ENCODE assay signal across 12 mouse cellular contexts in the genomic region with DNA sequence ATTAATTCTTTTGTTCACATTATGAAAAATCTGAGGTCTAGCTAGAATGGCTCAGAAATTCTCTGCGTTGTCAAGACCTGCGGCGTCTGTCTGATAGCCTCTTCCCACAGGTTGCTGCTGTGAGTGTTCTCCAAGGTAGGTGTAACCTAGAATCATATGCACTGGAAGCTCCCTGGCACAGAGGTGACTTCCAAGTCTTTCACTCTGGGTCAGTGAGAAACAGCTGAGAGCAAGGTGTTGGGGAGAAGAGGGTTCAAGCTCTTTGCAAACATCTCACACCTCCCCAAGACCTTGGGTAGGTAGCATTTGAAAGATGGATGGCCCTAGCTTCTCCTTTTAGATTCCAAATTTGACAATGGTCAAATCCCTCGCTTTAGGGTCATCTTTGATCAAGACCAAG.
"Had no signal": no experiment of that assay in that cellular context is flagged by ENCODE, and none has a peak within 500 bp of the region (broad histone marks: within the 10 kb centered on the region; RNA-seq: fewer than 3 reads in every experiment).

No protein-coding gene starts in this region.

- ATAC-seq: lung, postnatal 0 days had no signal

- H3K4me3 ChIP-seq: limb, embryonic 10.5 days; liver, embryonic 15.5 days; midbrain, embryonic 13.5 days; stomach, embryonic 15.5 days had no signal

- H3K27ac ChIP-seq: limb, embryonic 10.5 days; liver, embryonic 15.5 days; midbrain, embryonic 13.5 days; stomach, embryonic 15.5 days had no signal

- H3K36me3 ChIP-seq: limb, embryonic 10.5 days; liver, embryonic 15.5 days; midbrain, embryonic 13.5 days; stomach, embryonic 15.5 days had no signal

- H3K9ac ChIP-seq: liver, embryonic 15.5 days; midbrain, embryonic 13.5 days; stomach, embryonic 15.5 days had no signal

- H3K27me3 ChIP-seq: liver, embryonic 15.5 days; midbrain, embryonic 13.5 days; stomach, embryonic 15.5 days had no signal

- H3K4me2 ChIP-seq: liver, embryonic 11.5 days; liver, embryonic 15.5 days; midbrain, embryonic 13.5 days; stomach, embryonic 15.5 days had no signal

- H3K4me1 ChIP-seq: liver, embryonic 15.5 days; stomach, embryonic 15.5 days had no signal

- DNase-seq: kidney, postnatal 25 days; lung, adult 2 months; lung, postnatal 36 days; right cerebral cortex, postnatal 14 days; thymus, adult 2 months; thymus, postnatal 25 days had no signal

- H3K9me3 ChIP-seq: limb, embryonic 10.5 days; liver, embryonic 15.5 days; midbrain, embryonic 13.5 days; stomach, embryonic 15.5 days had no signal
